Mouse (Mus musculus) heart, embryonic 11.5 days (tissue): ENCODE results near the gene Macrod1. TPM values are rescaled to one million over a fixed set of nuclear protein-coding genes. Genes with fewer than 3 reads are reported as not detected.

Source experiments
- ATAC-seq: fragments of 200-750 bp; cut with Nextera tagmentation; replicated peaks from 2 replicates; pipeline ENCODE4 v1.8.0; 2017; ENCODE audit warnings: moderate library complexity; ENCODE audit not compliant: insufficient number of reproducible peaks, low FRiP score, low TSS enrichment
- H3K27ac ChIP-seq: fragments of 300-500 bp; sonication (generic); 2 replicates; pipeline ENCODE4 v1.5.1; 2014; ENCODE audit warnings: mild to moderate bottlenecking, low read depth, low read length
- H3K27me3 ChIP-seq: fragments of 300-500 bp; sonication (generic); 2 replicates; pipeline ENCODE4 v1.6.1; 2014; ENCODE audit warnings: mild to moderate bottlenecking, low read length, mixed read lengths; ENCODE audit not compliant: control insufficient read depth, insufficient read depth
- H3K36me3 ChIP-seq: fragments of 300-500 bp; sonication (generic); 2 replicates; pipeline ENCODE4 v1.6.1; 2014; ENCODE audit warnings: mild to moderate bottlenecking, low read length, moderate library complexity, mixed read lengths; ENCODE audit not compliant: control insufficient read depth, insufficient read depth
- H3K4me1 ChIP-seq: fragments of 300-500 bp; sonication (generic); 2 replicates; pipeline ENCODE4 v1.6.1; 2014; ENCODE audit warnings: low read length; ENCODE audit not compliant: control insufficient read depth, insufficient read depth
- H3K4me2 ChIP-seq: fragments of 300-500 bp; sonication (generic); 2 replicates; pipeline ENCODE4 v1.6.1; 2014; ENCODE audit warnings: mild to moderate bottlenecking, moderate library complexity
- H3K4me3 ChIP-seq: fragments of 300-500 bp; sonication (generic); 2 replicates; pipeline ENCODE4 v1.5.1; 2014; ENCODE audit warnings: low read depth, low read length
- H3K9ac ChIP-seq: fragments of 300-500 bp; sonication (generic); 2 replicates; pipeline ENCODE4 v1.6.1; 2014; ENCODE audit warnings: mild to moderate bottlenecking, low read depth, low read length, moderate library complexity
- H3K9me3 ChIP-seq: fragments of 300-500 bp; sonication (generic); replicated peaks from 2 replicates; pipeline ENCODE4 v1.6.1; 2016; ENCODE audit warnings: low read length; ENCODE audit not compliant: control insufficient read depth
- WGBS: fragments of 180-500 bp; shearing (Covaris S2); extraction: QIAGEN DNeasy Blood & Tissue Kit; methylation state at CpG from one replicate; pipeline ENCODE4 v1.1.7; 2014; ENCODE audit not compliant: insufficient replicate concordance; 5-methylcytosine and 5-hydroxymethylcytosine counted together
- polyA plus RNA-seq: library from polyadenylated mRNA; unstranded; fragments of >200 nt; fragmentation: Nextera tagmentation; extraction: Ambion mirVana; gene quantifications from 2 replicates; pipeline ENCODE4 v1.2.1, GENCODE M21; 2014

Gene Macrod1
- polyA plus RNA-seq, 1 experiment from 2014 or later = 13.3 TPM

DNA sequence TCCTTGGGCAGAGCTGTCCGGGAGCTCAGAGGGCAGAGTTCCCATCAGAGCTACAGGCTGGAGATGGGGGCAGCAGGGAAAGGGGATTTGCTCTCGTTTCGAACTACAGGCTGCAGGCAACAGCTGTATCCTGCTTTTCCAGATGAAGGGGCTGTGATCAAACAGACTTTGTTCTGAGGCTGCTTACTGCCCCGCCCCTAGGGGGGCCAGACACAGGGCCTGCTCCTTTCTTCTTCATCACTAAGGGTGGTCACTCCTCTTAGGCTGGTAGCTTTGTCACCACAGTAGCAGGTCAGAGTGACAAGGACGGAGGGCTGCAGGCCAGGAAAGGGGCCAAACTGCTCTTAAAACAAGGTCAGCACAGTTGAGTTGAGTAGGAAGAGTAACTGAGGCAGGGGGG is 53.5 kb downstream of the Macrod1 start:
- 28% methylated on average over 5 of the region's 5 CpGs for WGBS
- no peak for ATAC-seq
- Histone ChIP-seq H3K36me3 (no peaks in the 10 kb centered on the region), H3K4me3 (no peak overlapping the region), H3K9me3 (no peaks in the 10 kb centered on the region), H3K9ac (no peak overlapping the region), H3K4me2 (no peak overlapping the region), H3K27me3 (peaks cover 6% of the 10 kb centered on the region; the same call in 1 of the 2 replicates), H3K27ac (no peak overlapping the region), H3K4me1 (peaks cover 17% of the 10 kb centered on the region)

DNA sequence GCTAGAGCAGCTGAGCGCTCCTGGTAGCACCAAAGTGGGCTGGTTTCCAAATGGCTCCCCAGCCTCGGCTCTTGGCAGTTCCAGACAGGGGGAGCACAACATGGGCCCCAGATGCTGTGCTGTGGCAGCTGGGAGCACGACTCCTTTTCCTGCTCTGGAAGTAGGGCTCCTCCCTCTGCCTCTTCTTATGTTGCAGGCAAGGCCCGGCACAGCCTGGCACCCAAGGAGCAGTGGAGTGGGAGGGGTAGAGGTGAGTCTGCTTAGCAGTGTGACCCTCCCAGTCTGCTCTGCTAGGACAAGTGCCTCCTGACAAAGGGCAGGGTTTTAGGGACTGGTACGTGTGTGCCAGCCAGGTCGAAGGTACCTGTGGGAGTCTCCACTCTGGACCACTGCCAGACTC is 54.3 kb downstream of the Macrod1 start:
- peaks cover 6% of the 10 kb centered on the region; the same call in 1 of the 2 replicates for H3K27me3 ChIP-seq
- H3K27ac ChIP-seq = 0 out of 2 replicates have a peak overlapping the region, but pooled peaks have one; percentile 10
- H3K4me1 ChIP-seq = peaks cover 19% of the 10 kb centered on the region
- 0 out of 2 replicates have a peak overlapping the region, but pooled peaks have one; percentile 34 for H3K9ac ChIP-seq
- no peak overlapping the region for H3K4me2 ChIP-seq
- no peak for ATAC-seq
- H3K4me3 ChIP-seq = no peak overlapping the region
- WGBS = 65% methylated on average over 6 of the region's 6 CpGs
- no peaks in the 10 kb centered on the region for H3K36me3 ChIP-seq
- no peaks in the 10 kb centered on the region for H3K9me3 ChIP-seq

DNA sequence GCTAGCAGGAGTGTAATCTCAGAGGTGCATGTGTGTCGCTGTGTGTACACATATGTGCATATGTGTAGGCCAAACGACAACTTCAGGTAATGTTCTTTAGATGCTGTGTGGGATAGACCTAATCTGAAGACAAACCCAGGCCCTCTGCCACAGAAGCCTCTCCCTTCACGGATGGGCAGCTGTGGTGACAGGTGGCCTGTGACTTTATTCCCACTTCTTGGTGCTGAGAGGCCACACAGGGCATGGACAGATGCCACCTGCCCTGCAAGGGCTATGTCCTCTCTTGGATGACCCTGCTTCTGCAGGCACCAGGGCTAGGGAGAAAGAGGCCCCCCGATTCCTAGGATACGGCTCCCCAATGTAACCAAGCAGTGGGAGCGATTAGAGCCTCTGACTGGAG is 54.7 kb downstream of the Macrod1 start:
- H3K9ac ChIP-seq = no peak overlapping the region
- no peaks in the 10 kb centered on the region for H3K36me3 ChIP-seq
- peaks cover 19% of the 10 kb centered on the region for H3K4me1 ChIP-seq
- H3K4me3 ChIP-seq = no peak overlapping the region
- no peaks in the 10 kb centered on the region for H3K9me3 ChIP-seq
- H3K27me3 ChIP-seq = peaks cover 5% of the 10 kb centered on the region; the same call in 1 of the 2 replicates
- H3K4me2 ChIP-seq = no peak overlapping the region
- ATAC-seq = no peak
- no peak overlapping the region for H3K27ac ChIP-seq
- WGBS = 84% methylated on average over 6 of the region's 6 CpGs

DNA sequence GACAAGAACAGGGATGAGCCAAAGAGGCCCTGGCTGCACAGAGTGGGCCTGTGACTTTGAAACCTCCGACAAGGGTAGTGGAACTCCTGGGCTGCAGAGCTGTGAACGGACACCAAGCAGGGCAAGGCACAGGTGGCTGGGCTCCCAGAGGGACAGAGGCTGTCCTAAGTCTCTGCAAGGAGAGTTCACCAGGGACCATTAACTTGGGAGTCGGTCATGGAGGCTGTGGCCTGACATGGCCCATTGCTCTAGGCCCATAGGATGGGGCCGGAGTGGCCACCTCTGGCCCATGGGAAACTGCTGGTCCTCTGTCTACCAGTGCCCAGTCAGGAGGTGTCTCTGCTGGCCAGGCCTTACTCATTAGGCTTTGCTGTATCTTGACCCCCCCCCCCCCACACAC is 55.1 kb downstream of the Macrod1 start:
- no peak overlapping the region for H3K27ac ChIP-seq
- ATAC-seq = no peak
- H3K4me1 ChIP-seq = peaks cover 19% of the 10 kb centered on the region
- H3K27me3 ChIP-seq = peaks cover 3% of the 10 kb centered on the region; the same call in 1 of the 2 replicates
- H3K4me3 ChIP-seq = no peak overlapping the region
- H3K4me2 ChIP-seq = no peak overlapping the region
- H3K9me3 ChIP-seq = no peaks in the 10 kb centered on the region
- 78% methylated on average over 4 of the region's 4 CpGs for WGBS
- no peak overlapping the region for H3K9ac ChIP-seq
- H3K36me3 ChIP-seq = no peaks in the 10 kb centered on the region

DNA sequence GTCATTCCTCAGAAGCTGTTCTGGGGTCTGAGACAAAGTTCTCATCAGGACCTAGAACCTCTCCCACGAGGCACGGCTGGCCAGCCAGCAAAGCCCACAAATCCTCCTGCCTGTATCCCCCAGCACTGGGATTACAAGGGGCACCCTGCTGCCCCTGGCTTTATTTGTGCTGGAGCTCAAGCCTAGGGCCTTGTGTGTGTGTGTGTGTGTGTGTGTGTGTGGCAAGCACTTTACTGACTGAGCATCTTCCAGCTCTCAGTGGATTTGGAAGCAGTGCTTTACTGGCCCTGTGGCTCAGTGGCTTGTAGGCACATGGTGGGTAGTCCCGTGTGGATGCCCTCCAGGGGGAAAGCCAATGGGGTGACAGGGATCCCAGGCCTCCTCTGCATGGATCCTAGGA is 56.0 kb downstream of the Macrod1 start:
- ATAC-seq = no peak
- Histone ChIP-seq H3K27ac (no peak overlapping the region), H3K9ac (no peak overlapping the region), H3K4me1 (peaks cover 20% of the 10 kb centered on the region), H3K4me2 (no peak overlapping the region), H3K9me3 (no peaks in the 10 kb centered on the region), H3K4me3 (no peak overlapping the region), H3K27me3 (no peaks in the 10 kb centered on the region), H3K36me3 (no peaks in the 10 kb centered on the region)
- WGBS = 54% methylated on average over 3 of the region's 3 CpGs

DNA sequence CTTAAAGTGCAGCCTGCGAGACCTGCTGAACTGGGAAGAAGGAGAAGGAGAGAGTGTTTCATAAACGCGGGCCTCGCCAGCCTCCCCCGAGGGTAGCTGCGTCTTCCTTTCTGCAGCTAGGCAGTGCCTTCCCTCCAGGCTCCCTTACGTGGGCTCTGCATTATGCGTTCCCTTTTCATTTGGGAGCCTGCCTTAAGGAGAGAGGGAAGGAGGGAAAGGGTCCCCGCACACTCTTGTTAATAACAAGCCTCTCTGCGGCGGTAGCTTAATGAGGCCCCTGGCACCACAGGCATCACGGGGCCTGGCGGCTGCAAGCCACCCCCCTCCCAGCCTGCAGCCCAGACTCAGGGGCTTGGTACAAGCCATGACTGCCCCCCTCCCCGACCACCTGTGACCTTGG is 57.0 kb downstream of the Macrod1 start:
- H3K4me2 ChIP-seq = no peak overlapping the region
- H3K4me1 ChIP-seq = peaks cover 29% of the 10 kb centered on the region
- no peaks in the 10 kb centered on the region for H3K9me3 ChIP-seq
- no peak overlapping the region for H3K27ac ChIP-seq
- H3K4me3 ChIP-seq = no peak overlapping the region
- no peak overlapping the region for H3K9ac ChIP-seq
- H3K27me3 ChIP-seq = no peaks in the 10 kb centered on the region
- WGBS = 45% methylated on average over 14 of the region's 14 CpGs
- no peak for ATAC-seq
- H3K36me3 ChIP-seq = no peaks in the 10 kb centered on the region

DNA sequence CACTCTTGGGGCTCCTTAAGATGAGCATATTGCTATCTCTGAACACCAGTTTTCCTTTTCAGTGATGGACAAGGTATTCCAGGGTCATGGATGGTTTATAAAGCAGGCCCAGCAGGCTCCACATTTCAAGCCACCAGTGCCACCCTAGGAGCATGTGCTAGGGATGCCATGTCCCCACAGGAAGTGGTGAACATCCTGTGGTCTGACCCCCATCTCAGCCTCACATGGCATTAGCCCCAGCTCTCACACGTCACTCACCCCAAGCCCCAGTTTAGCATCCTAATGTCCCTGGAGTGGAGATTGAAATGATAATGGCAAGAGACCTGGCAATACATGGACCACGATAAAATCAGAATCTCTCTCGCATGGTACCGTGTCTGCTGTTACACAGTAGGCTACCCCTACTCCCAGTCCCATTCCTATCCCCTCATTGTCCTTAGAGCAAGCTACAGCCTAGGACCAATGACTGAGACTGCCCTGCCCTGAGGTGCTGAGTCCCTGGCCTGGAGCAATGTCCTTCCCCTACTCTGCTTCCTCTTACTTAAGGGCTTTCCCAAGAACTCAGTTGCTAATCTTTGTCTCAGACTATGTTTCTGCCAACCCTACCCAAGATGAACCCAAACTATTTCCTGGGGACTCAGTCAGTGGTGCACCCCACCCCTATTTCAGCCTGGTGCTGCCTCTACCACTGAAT is 59.6 kb downstream of the Macrod1 start:
- H3K27ac ChIP-seq = no peak overlapping the region
- WGBS = 81% methylated on average over 4 of the region's 4 CpGs
- ATAC-seq = no peak

DNA sequence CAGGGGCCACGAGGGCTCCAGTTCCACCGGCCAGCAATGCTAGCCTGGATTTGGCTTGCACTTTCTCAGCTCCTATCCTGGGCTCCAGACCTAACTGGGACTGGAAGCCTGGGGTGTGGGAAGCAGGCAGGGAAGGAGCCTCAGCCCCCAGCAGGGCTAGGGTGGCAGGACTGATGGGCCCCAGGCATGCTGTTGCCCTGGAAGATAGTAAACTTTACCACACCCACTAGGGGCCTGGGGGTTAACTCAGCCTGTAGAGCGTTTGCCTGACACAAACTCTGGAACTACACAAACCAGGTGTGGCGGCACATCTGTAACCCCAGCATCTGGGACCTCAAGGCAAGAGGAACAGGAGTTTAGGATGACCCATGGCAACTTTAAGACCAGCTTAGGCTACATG is 60.5 kb downstream of the Macrod1 start:
- peaks cover 36% of the 10 kb centered on the region for H3K4me1 ChIP-seq
- no peaks in the 10 kb centered on the region for H3K9me3 ChIP-seq
- no peak overlapping the region for H3K4me2 ChIP-seq
- H3K36me3 ChIP-seq = no peaks in the 10 kb centered on the region
- no peak for ATAC-seq
- no peaks in the 10 kb centered on the region for H3K27me3 ChIP-seq
- no peak overlapping the region for H3K4me3 ChIP-seq
- H3K27ac ChIP-seq = no peak overlapping the region
- WGBS = 57% methylated on average over 4 of the region's 4 CpGs
- no peak overlapping the region for H3K9ac ChIP-seq

More for the DNA sequence above, 59.6 kb downstream of the Macrod1 start:
- Histone ChIP-seq H3K27me3 (no peaks in the 10 kb centered on the region), H3K4me2 (no peak overlapping the region), H3K9me3 (no peaks in the 10 kb centered on the region), H3K9ac (peak overlapping the region; percentile 28; the same call in 1 of the 2 replicates), H3K4me1 (peaks cover 27% of the 10 kb centered on the region), H3K36me3 (no peaks in the 10 kb centered on the region), H3K4me3 (no peak overlapping the region)
